Mouse (Mus musculus): ENCODE measurements around the gene Oprd1. TPM values are rescaled to one million over a fixed set of nuclear protein-coding genes. Genes with fewer than 3 reads are reported as not detected.

Oprd1 gene
- polyA plus RNA-seq, 1 experiment: not detected

- Histone ChIP-seq H3K4me3 (ENCODE audit: insufficient read depth, low read length) (peak overlapping the region; percentile 93), H3K4me1 (ENCODE audit: control insufficient read depth, insufficient read depth, low read length) (peaks cover 43% of the 10 kb centered on the region)
- TF ChIP-seq CTCF (IDR thresholded peaks at IDR 0.05; ENCODE audit: low read depth, low read length) (no peak), POLR2A (IDR thresholded peaks at IDR 0.05; ENCODE audit: borderline replicate concordance, low read depth, low read length) (no peak)
Measured at GRCm38 (mm10) chr4:132075796-132076195, 68.5 kb downstream of the Oprd1 start.

GRCm38 (mm10) chr4:132074933-132075769 lies 69.1 kb downstream of the Oprd1 start, which contains the start of gene Epb41:
Gene Epb41, minus strand, starts transcription at chr4:132075321.
- Histone ChIP-seq H3K4me3 (ENCODE audit: insufficient read depth, low read length) (peak within 1 kb of the TSS; percentile 93), H3K4me1 (ENCODE audit: control insufficient read depth, insufficient read depth, low read length) (peaks cover 43% of the 10 kb centered on the region), H3K27ac (ENCODE audit: insufficient read depth, low read depth, low read length) (peak within 1 kb of the TSS; percentile 82)
- TF ChIP-seq POLR2A (IDR thresholded peaks at IDR 0.05; ENCODE audit: borderline replicate concordance, low read depth, low read length): no peak
- no peak for TF ChIP-seq CTCF (IDR thresholded peaks at IDR 0.05; ENCODE audit: low read depth, low read length)

More at GRCm38 (mm10) chr4:132075796-132076195, 68.5 kb downstream of the Oprd1 start:
- H3K27ac ChIP-seq (ENCODE audit: insufficient read depth, low read depth, low read length): peak overlapping the region; percentile 53

GRCm38 (mm10) chr4:132074077-132074932 lies 70.0 kb downstream of the Oprd1 start, which contains the start of gene Gm10300:
Gene Gm10300, plus strand, starts transcription at chr4:132074697.
- TF ChIP-seq CTCF (IDR thresholded peaks at IDR 0.05; ENCODE audit: low read depth, low read length) (no peak), POLR2A (IDR thresholded peaks at IDR 0.05; ENCODE audit: borderline replicate concordance, low read depth, low read length) (no peak; the same call in 1 of the 2 replicates)
- peak within 1 kb of the TSS; percentile 82 for H3K27ac ChIP-seq (ENCODE audit: insufficient read depth, low read depth, low read length)
- H3K4me3 ChIP-seq (ENCODE audit: insufficient read depth, low read length): peak within 1 kb of the TSS; percentile 93
- H3K4me1 ChIP-seq (ENCODE audit: control insufficient read depth, insufficient read depth, low read length): peaks cover 41% of the 10 kb centered on the region

GRCm38 (mm10) chr4:132072946-132073345 lies 71.3 kb downstream of the Oprd1 start:
- peaks cover 34% of the 10 kb centered on the region for H3K4me1 ChIP-seq (ENCODE audit: control insufficient read depth, insufficient read depth, low read length)
- peak overlapping the region; percentile 31 for H3K4me3 ChIP-seq (ENCODE audit: insufficient read depth, low read length)

GRCm38 (mm10) chr4:132072156-132072555 lies 72.1 kb downstream of the Oprd1 start:
- Histone ChIP-seq H3K4me3 (ENCODE audit: insufficient read depth, low read length) (no peak overlapping the region), H3K4me1 (ENCODE audit: control insufficient read depth, insufficient read depth, low read length) (peaks cover 27% of the 10 kb centered on the region), H3K27ac (ENCODE audit: insufficient read depth, low read depth, low read length) (no peak overlapping the region)
- TF ChIP-seq CTCF (IDR thresholded peaks at IDR 0.05; ENCODE audit: low read depth, low read length) (no peak), POLR2A (IDR thresholded peaks at IDR 0.05; ENCODE audit: borderline replicate concordance, low read depth, low read length) (no peak)

More at GRCm38 (mm10) chr4:132072946-132073345, 71.3 kb downstream of the Oprd1 start:
- TF ChIP-seq CTCF (IDR thresholded peaks at IDR 0.05; ENCODE audit: low read depth, low read length) (no peak), POLR2A (IDR thresholded peaks at IDR 0.05; ENCODE audit: borderline replicate concordance, low read depth, low read length) (no peak)
- no peak overlapping the region for H3K27ac ChIP-seq (ENCODE audit: insufficient read depth, low read depth, low read length)

DNA sequence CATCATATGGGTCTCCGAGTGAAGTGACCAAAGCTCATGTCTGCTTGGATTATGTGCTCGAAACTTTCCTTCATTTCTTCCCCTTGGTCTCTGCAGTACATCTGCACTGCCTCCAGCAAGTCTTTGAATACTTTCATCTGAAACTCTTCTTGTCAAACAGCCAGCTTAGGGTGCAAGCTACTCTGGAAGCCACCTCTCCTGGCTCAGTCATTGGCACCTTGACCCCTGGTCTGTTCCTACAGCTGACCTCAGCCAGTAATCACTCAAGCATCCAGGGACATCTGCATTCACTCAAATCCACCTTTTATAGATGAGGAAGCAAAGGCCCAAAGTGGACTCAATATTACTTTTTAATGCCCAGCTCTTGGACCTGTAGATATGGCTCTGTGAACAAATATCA lies 72.6 kb downstream of the Oprd1 start:
- TF ChIP-seq CTCF (IDR thresholded peaks at IDR 0.05; ENCODE audit: low read depth, low read length) (no peak), POLR2A (IDR thresholded peaks at IDR 0.05; ENCODE audit: borderline replicate concordance, low read depth, low read length) (no peak)
- Histone ChIP-seq H3K4me3 (ENCODE audit: insufficient read depth, low read length) (no peak overlapping the region), H3K27ac (ENCODE audit: insufficient read depth, low read depth, low read length) (no peak overlapping the region), H3K4me1 (ENCODE audit: control insufficient read depth, insufficient read depth, low read length) (peaks cover 23% of the 10 kb centered on the region)

DNA sequence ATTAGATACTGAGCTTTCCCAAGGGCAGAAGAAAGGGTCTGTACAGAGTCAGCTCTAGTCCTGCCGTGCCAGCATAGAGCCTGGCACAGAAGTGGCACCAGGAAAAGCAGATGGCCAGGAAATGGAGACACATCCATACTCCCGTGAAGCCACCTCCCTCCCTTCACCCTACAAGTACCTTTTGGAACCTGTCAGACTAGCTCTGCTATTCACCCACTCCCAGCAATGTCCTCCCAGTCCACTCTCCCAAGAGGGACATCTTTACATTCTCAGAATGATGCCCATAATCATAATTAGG lies 76.4 kb downstream of the Oprd1 start:
- Histone ChIP-seq H3K4me1 (ENCODE audit: control insufficient read depth, insufficient read depth, low read length) (peaks cover 18% of the 10 kb centered on the region), H3K4me3 (ENCODE audit: insufficient read depth, low read length) (no peak overlapping the region), H3K27ac (ENCODE audit: insufficient read depth, low read depth, low read length) (no peak overlapping the region)
- TF ChIP-seq POLR2A (IDR thresholded peaks at IDR 0.05; ENCODE audit: borderline replicate concordance, low read depth, low read length): no peak
- no peak for TF ChIP-seq CTCF (IDR thresholded peaks at IDR 0.05; ENCODE audit: low read depth, low read length)

DNA sequence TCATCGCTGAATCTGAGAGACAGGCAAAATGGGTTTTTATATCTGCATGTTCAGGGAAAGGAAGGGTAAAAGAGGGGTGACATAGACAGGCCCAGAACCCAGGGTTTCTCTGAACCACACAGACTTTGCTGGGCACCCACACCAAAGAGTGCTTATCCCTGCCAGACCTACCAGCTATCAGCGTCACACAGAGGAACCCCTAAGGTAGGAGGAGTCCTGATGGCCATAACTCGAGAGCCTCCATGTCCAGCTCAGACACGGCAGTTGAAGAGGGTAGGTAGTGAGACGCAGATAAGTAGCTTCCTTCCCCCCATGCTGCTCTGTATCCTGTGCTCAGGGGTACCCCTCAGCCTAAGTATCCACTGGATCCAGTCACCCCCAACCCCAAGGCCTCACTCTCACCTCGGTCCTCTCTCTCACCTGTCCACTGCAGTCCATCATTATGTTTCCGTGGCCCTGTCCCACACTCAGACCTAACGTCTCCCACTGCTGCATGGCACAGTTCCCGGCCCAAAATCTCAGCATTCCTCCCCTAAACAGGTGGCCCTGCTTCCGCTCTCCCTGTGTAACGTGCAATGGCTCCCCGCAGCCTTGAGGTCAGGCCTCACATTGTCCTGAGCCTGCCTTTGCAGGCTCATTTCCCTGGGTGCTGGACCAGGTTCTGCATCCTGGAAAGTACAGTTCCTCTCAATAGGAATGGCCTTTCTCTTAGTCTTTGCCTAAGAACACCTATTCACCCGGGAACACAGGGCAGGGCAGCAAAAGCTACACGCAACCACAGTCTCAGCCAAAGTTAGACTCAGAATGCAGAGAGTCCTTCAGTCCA lies 77.0 kb downstream of the Oprd1 start:
- Histone ChIP-seq H3K27ac (ENCODE audit: insufficient read depth, low read depth, low read length) (no peak overlapping the region), H3K4me1 (ENCODE audit: control insufficient read depth, insufficient read depth, low read length) (peaks cover 18% of the 10 kb centered on the region), H3K4me3 (ENCODE audit: insufficient read depth, low read length) (no peak overlapping the region)
- no peak for TF ChIP-seq POLR2A (IDR thresholded peaks at IDR 0.05; ENCODE audit: borderline replicate concordance, low read depth, low read length)
- no peak for TF ChIP-seq CTCF (IDR thresholded peaks at IDR 0.05; ENCODE audit: low read depth, low read length)
